Mouse (Mus musculus): ENCODE measurements around the gene Esrrg.

DNA sequence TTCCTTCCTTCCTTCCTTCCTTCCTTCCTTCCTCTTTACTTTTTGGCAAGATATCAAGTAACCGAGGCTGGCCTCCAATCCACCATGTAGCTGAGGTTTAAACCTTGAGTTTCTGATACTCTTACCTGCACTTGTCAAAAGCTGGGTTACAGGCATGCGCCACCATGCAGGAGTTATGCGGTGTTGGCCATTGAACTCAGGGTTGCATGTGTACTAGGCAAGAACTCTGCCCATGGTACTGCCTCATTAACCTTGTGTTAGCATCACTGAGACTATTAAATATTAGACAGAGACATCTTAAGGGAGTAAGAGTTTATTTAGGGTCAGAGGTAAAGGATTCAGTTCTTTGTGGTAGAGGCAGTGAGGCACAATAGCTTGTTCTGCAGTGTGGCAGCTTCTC lies 161.6 kb downstream of the Esrrg start:
- TF ChIP-seq POLR2A (IDR thresholded peaks at IDR 0.05; ENCODE audit: insufficient read depth, low read depth, low read length) (no peak), CTCF (IDR thresholded peaks at IDR 0.05; ENCODE audit: insufficient read depth, low read depth, low read length) (no peak)
